Mouse (Mus musculus) liver, adult 2 months (tissue): ENCODE data around the gene Kcnk3.

Experiments
- CTCF ChIP-seq: fragments of 200-500 bp; IDR thresholded peaks from 2 replicates; pipeline ENCODE4 v1.5.1; 2011; ENCODE audit warnings: low read depth, low read length, control low read depth
- POLR2A ChIP-seq: fragments of 200-500 bp; IDR thresholded peaks from 2 replicates; pipeline ENCODE4 v1.6.1; 2011; ENCODE audit warnings: low read length, control low read depth; ENCODE audit not compliant: insufficient read depth; ENCODE audit errors: extremely low read depth

DNA sequence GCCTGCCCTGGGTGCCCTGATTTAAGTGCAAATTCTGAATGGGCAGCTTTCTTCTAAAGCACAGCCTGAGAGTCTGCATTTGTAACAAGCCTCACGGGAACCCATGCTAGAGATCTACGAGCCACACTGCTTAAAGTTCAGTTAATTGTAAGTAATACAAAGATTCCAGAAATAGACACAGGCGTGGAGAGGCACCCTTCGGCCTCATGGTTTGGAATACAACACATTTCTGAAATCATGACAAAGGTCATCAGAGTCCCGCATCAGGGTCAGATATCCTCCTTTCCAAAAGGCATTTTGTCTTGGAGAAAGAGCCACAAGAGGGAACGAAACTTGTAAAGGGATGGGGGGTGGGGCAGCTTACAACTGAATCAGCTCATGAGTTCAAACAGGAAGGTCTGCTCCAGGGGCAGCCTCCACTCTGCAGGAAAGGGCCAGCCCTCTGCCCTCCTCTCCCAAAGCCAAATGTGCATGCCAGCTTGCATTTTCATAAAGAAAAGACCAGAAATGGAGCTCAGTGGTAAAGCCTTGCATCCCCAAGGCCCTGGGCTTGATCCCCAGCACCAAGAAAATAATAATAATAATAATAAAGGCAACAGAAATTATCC, 7.1 kb downstream of the Kcnk3 start:
- TF ChIP-seq CTCF, result no peak
- no peak for TF ChIP-seq POLR2A
